Mouse (Mus musculus) gastrocnemius, adult 8-10 months (tissue): ENCODE measurements around the gene Olfr1564. TPM values are rescaled to one million over a fixed set of nuclear protein-coding genes. Genes with fewer than 3 reads are reported as not detected.
"Not testable (repeated sequence)": the region's sequence is repeated elsewhere in the genome, so short reads cannot be mapped to it uniquely, and the experiment has no call there.

Experiments used
- DNase-seq, 2 experiments: peaks; one replicate each; pipeline ENCODE4 v3.0.0; 2022; ENCODE audit warnings: low spot score in 2 of 2
- total RNA-seq, 4 experiments: library from RNA; stranded (reverse); gene quantifications; 2 replicates each; pipeline ENCODE4 v1.2.4; 2022

Gene Olfr1564
- under 1 TPM; 0.27 to 0.46 (median 0.38) TPM for total RNA-seq

DNA sequence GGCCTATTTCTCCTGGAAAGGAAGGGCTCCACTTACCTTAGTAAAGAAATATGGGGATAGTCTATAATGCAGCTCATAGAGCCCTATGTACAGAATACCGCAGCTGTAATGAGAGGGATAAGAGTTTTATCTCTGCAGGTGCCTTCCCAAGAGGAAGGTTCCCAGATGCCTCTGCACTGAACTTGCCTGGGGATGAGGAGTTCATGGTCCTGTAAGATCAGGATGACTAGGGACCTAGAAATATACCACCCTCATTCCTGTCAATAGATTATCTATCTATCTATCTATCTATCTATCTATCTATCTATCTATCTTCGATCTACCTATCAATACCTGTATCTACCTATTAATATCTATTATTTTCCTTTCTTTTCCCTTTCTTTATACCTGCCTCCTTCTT lies at the start of gene Olfr1564:
Gene Olfr1564 (minus strand): TSS at position 101 of the 400 bp plus-strand sequence.
- no peak for DNase-seq

DNA sequence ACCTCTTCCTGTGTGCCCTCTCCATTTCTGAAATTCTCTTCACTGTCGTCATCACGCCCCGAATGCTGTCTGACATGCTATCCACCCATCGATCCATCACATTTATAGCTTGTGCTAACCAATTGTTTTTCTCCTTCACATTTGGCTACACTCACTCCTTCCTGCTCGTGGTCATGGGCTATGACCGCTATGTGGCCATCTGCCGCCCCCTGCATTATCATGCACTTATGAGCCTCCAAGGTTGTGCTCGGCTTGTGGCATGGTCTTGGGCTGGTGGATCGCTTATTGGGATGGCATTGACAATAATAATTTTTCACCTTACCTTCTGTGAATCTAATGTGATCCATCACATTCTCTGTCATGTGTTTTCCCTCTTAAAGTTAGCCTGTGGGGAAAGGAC lies 47.4 kb upstream of the Olfr1564 start:
- DNase-seq, result no peak

GRCm38 (mm10) chr17:33264376-33264775 lies 42.9 kb upstream of the Olfr1564 start, which contains the start of gene Olfr63:
Gene Olfr63, plus strand, starts transcription at chr17:33264676.
- no peak for DNase-seq

DNA sequence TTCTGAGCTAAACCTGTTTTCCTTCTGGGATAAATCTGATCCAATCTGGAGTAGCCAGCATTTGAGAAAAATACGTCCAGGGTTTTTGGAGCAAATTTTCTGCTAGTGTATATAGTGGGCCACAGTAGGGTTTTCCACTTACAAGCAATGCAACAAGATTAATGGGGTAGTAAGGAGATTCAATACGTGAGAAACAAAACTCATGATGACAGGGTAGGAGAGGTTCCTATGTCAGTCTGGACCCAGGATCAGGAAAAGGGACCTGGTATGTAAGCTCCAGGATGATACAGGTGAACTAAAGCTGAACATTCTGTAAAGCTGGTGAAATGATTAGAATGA lies 33.8 kb upstream of the Olfr1564 start:
- not testable (repeated sequence) for DNase-seq

- not testable (repeated sequence) for DNase-seq
These were observed 33.2 kb upstream of the Olfr1564 start, which contains the start of gene Zfp955a for GRCm38 (mm10) chr17:33254530-33255318. Gene Zfp955a, minus strand, starts transcription at chr17:33255145.

- not testable (repeated sequence) for DNase-seq
These were observed 15.2 kb upstream of the Olfr1564 start for GRCm38 (mm10) chr17:33236646-33237045.

DNA sequence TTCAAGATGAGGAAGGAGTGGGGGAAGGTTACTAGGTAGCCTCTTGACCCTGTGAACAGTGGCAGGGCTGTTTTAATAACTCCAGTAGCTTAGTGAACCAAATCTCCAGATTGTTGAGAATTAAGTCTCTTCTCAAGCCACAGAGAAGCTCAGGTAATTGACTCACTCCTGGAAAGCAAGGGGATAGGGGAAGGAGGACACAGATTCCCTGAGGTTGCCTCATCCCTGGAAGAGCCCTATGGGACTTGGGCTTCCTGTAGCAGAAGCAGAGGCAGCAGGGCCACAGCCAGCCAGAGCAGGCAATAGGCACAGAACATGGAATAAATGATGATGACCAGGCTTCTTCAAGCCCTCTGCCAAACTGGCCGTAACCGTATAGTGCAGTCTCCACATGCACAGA lies 30.5 kb downstream of the Olfr1564 start, which contains the start of gene Olfr239:
Gene Olfr239 (plus strand): TSS at position 301 of the 400 bp plus-strand sequence.
- DNase-seq, result not testable (repeated sequence)

DNA sequence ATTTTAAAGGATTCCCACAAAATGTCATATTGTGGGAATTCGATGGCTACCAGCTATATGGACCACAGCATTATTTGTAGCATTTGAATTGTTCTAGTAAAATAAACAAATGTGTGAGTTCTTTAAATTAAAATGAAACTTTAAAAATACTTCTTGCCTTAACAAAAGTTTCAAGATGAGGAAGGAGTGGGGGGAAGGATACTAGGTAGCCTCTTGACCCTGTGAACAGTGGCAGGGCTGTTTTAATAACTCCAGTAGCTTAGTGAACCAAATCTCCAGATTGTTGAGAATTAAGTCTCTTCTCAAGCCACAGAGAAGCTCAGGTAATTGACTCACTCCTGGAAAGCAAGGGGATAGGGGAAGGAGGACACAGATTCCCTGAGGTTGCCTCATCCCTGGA lies 53.3 kb downstream of the Olfr1564 start, which contains the start of gene Olfr55:
Gene Olfr55 (plus strand): TSS at position 301 of the 400 bp plus-strand sequence.
- not testable (repeated sequence) for DNase-seq

Other genes with a start within 250 kb of the Olfr1564 start
- gene Zfp952, start 228.6 kb downstream of the Olfr1564 start, total RNA-seq, result 1 to 10 TPM; 3.7 to 4.0 (median 3.9) TPM
- 1 to 10 TPM; 1.8 to 4.8 (median 4.4) TPM for gene Zfp763, start 188.3 kb downstream of the Olfr1564 start, total RNA-seq
- gene 4921501E09Rik, start 153.6 kb downstream of the Olfr1564 start, total RNA-seq, result not detected
- 1 to 10 TPM; 3.9 to 5.1 (median 4.5) TPM for gene Zfp563, start 132.4 kb downstream of the Olfr1564 start, total RNA-seq
- under 1 TPM; 0.17 to 0.62 (median 0.27) TPM for gene Morc2b, start 82.0 kb downstream of the Olfr1564 start, total RNA-seq
- gene Olfr55, start 53.2 kb downstream of the Olfr1564 start, total RNA-seq, result not detected
- gene Olfr239, start 30.4 kb downstream of the Olfr1564 start, total RNA-seq, result not detected
- gene Zfp955a, start 33.5 kb upstream of the Olfr1564 start, total RNA-seq, result 1 to 10 TPM; 4.1 to 5.8 (median 5.4) TPM
- not detected for gene Olfr63, start 43.0 kb upstream of the Olfr1564 start, total RNA-seq
- 10 to 100 TPM in 2 of 4 experiments, 1 to 10 TPM in 2; 8.8 to 12.0 (median 10.2) TPM for gene Zfp955b, start 67.9 kb upstream of the Olfr1564 start, total RNA-seq
- 1 to 10 TPM; 2.6 to 4.8 (median 3.1) TPM for gene Zfp81, start 137.2 kb upstream of the Olfr1564 start, total RNA-seq
- gene Zfp101, start 173.0 kb upstream of the Olfr1564 start, total RNA-seq, result 1 to 10 TPM; 3.1 to 3.6 (median 3.4) TPM
- gene Actl9, start 211.2 kb upstream of the Olfr1564 start, total RNA-seq, result not detected